Comparison of ENCODE assay signal across 9 mouse cellular contexts in the genomic region with DNA sequence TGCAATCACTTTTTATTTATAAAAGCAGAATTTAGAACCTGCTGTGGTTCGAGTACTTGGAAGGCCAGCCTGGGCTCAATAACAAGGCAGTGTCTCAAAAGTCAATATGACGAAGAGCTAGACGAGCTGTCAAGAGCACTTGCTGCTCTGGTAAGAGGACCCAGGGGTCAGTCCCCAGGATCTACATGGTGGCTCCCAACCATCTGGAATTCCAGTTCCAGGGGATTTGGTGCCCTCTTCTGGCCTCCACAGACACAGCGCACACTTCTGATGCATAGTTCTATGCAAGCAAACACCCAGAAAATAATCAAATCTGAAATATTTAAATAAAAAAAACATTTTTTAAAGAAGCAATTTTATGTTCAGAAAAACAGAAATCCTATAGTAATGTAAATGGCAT. TPM values are rescaled to one million over a fixed set of nuclear protein-coding genes. Genes with fewer than 3 reads are reported as not detected.
A peak's percentile ranks its signal among the peaks of the same experiment; 100 is the strongest.
DNase-seq lines count a peak whose midpoint lies in the region; ATAC-seq lines count a peak whose summit lies in the region.
"Had no signal": no experiment of that assay in that cellular context is flagged by ENCODE, and none has a peak within 500 bp of the region (broad histone marks: within the 10 kb centered on the region; RNA-seq: fewer than 3 reads in every experiment).

No protein-coding gene starts in this region.

- no peaks in the 10 kb centered on the region for H3K4me1 ChIP-seq in neural tube, embryonic 15.5 days
- H3K4me1 ChIP-seq in embryonic facial prominence, embryonic 14.5 days (ENCODE audit: control insufficient read depth, insufficient read depth, low read length) = peaks cover 3% of the 10 kb centered on the region; the same call in 1 of the 2 replicates

- H3K4me2 ChIP-seq in neural tube, embryonic 15.5 days = no peak overlapping the region
- H3K4me2 ChIP-seq in embryonic facial prominence, embryonic 14.5 days (ENCODE audit: low read depth, low read length) = no peak overlapping the region
- H3K4me2 ChIP-seq: limb, embryonic 15.5 days had no signal

- ATAC-seq in neural tube, embryonic 15.5 days (ENCODE audit: low FRiP score) = no peak
- ATAC-seq in embryonic facial prominence, embryonic 14.5 days (ENCODE audit: low read depth) = no peak
- ATAC-seq in activated CD4-positive, CD25-positive, alpha-beta regulatory T cell, adult 4 months = no peak
- ATAC-seq in inflammation-experienced regulatory T-cells, adult 6 months = no peak

- H3K4me3 ChIP-seq in neural tube, embryonic 15.5 days (replicated peaks) = no peak overlapping the region
- no peak overlapping the region for H3K4me3 ChIP-seq in embryonic facial prominence, embryonic 14.5 days (ENCODE audit: low read depth, low read length)
- H3K4me3 ChIP-seq: limb, embryonic 15.5 days had no signal

- H3K27ac ChIP-seq in neural tube, embryonic 15.5 days (replicated peaks) = no peak overlapping the region
- H3K27ac ChIP-seq in embryonic facial prominence, embryonic 14.5 days (replicated peaks; ENCODE audit: low read depth, low read length) = peak overlapping the region; percentile 80

- H3K27me3 ChIP-seq in neural tube, embryonic 15.5 days (replicated peaks) = no peaks in the 10 kb centered on the region
- H3K27me3 ChIP-seq in embryonic facial prominence, embryonic 14.5 days (replicated peaks; ENCODE audit: control insufficient read depth, insufficient read depth, low read length) = no peaks in the 10 kb centered on the region
- H3K27me3 ChIP-seq: limb, embryonic 15.5 days had no signal

- intact Hi-C loops in heart, postnatal 36 days (cut with DNase I) = no loop called here

- DNase-seq in heart, adult 11 months = peak; percentile 83
- no peak for DNase-seq in heart, postnatal 36 days
- peak; percentile 37 for DNase-seq in neural tube, embryonic 10.5 days (ENCODE audit: extremely low spot score, low spot score)
- DNase-seq in embryonic facial prominence, embryonic 14.5 days (ENCODE audit: low spot score) = no peak
- peak; percentile 18 for DNase-seq in thymus, postnatal 0 days (ENCODE audit: low spot score)

- H3K36me3 ChIP-seq in neural tube, embryonic 15.5 days = peaks cover 33% of the 10 kb centered on the region
- H3K36me3 ChIP-seq in embryonic facial prominence, embryonic 14.5 days (ENCODE audit: control insufficient read depth, insufficient read depth, low read length) = peaks cover 36% of the 10 kb centered on the region

- no peak overlapping the region for H3K9ac ChIP-seq in neural tube, embryonic 15.5 days (replicated peaks)
- no peak overlapping the region for H3K9ac ChIP-seq in embryonic facial prominence, embryonic 14.5 days (ENCODE audit: low read depth, low read length)
- H3K9ac ChIP-seq: limb, embryonic 15.5 days had no signal

- 94% methylated on average over 4 of the region's 4 CpGs for WGBS in neural tube, embryonic 15.5 days
- 90% methylated on average over 4 of the region's 4 CpGs for WGBS in embryonic facial prominence, embryonic 14.5 days

- H3K9me3 ChIP-seq in neural tube, embryonic 15.5 days (replicated peaks) = no peaks in the 10 kb centered on the region
- H3K9me3 ChIP-seq in embryonic facial prominence, embryonic 14.5 days (ENCODE audit: control insufficient read depth, low read length) = 0 out of 2 replicates have a peak, but pooled peaks cover 3% of the 10 kb centered on the region
- H3K9me3 ChIP-seq: limb, embryonic 15.5 days had no signal

RNA-seq across cellular contexts. Expression of a gene that starts 45.0 kb away (rescaled TPM):
- total RNA-seq in heart, postnatal 36 days (2021) = 1 to 10 TPM; 7.3 to 9.1 TPM
- 5.2 and 7.0 TPM in 2 replicates for polyA plus RNA-seq in neural tube, embryonic 15.5 days (2015; fragmentation: Nextera tagmentation; extraction: Ambion mirVana)
- polyA plus RNA-seq in embryonic facial prominence, embryonic 14.5 days (2014; fragmentation: Nextera tagmentation; extraction: Ambion mirVana) = 6.2 and 6.9 TPM in 2 replicates
- 9.0 and 12.3 TPM in 2 replicates for polyA plus RNA-seq in thymus, postnatal 0 days (2015; fragmentation: Nextera tagmentation; extraction: Ambion mirVana)
- 10 to 100 TPM; 53.7 to 64.8 TPM for polyA plus RNA-seq in activated CD4-positive, CD25-positive, alpha-beta regulatory T cell, adult 4 months (2017; shearing (Covaris generic))
- 100 to 1,000 TPM in 2 of 3 experiments, 10 to 100 TPM in 1; 19.3 to 113 (median 105) TPM for polyA plus RNA-seq in inflammation-experienced regulatory T-cells, adult 6 months (2017; shearing (Covaris generic))

Comparison
In these comparisons a context has a peak if more than half of its experiments do, and no peak if none do; other contexts are left out.
1. DNase-seq: peak in heart, adult 11 months (single experiment), neural tube, embryonic 10.5 days (single experiment) and thymus, postnatal 0 days (single experiment); none in heart, postnatal 36 days (0 of 2) and embryonic facial prominence, embryonic 14.5 days (single experiment).